Mouse (Mus musculus): ENCODE data around the gene Phf21a. TPM values are rescaled to one million over a fixed set of nuclear protein-coding genes. Genes with fewer than 3 reads are reported as not detected.

The Phf21a gene
- polyA plus RNA-seq, 1 experiment = 52.8 TPM

DNA sequence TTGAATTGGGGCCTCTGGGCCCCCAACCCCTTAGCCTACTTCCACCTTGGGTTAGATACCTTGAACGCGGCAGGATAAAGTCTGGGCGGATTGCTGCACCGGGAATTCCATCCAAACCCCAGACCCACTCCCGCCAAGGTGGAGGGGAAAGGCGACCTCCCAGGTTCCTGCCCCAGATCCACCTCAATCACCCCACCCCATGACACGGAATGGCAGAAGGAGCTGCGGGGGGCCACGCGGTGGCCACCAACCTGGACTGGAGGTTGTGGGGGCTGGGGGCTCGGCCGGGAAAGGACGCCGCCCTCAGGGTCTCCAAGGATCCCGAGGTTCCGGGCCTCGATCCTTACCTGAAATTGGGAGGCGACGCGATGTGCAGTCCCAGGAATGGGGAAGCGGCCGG lies 307.8 kb downstream of the Phf21a start:
- H3K4me3 ChIP-seq (replicated peaks; ENCODE audit: control insufficient read depth, low read depth, low read length) = no peak overlapping the region
- no peak overlapping the region for H3K27ac ChIP-seq (ENCODE audit: control insufficient read depth, insufficient read depth, low read depth, low read length, poor library complexity)
- TF ChIP-seq CTCF (IDR thresholded peaks at IDR 0.05; ENCODE audit: control insufficient read depth, insufficient read depth, low read length) (no peak), POLR2A (IDR thresholded peaks at IDR 0.05; ENCODE audit: borderline replicate concordance, control insufficient read depth, low read depth, low read length) (no peak)
- WGBS = 17% methylated on average over 22 of the region's 22 CpGs
- H3K4me1 ChIP-seq (ENCODE audit: control insufficient read depth, insufficient read depth, low read length) = no peaks in the 10 kb centered on the region

DNA sequence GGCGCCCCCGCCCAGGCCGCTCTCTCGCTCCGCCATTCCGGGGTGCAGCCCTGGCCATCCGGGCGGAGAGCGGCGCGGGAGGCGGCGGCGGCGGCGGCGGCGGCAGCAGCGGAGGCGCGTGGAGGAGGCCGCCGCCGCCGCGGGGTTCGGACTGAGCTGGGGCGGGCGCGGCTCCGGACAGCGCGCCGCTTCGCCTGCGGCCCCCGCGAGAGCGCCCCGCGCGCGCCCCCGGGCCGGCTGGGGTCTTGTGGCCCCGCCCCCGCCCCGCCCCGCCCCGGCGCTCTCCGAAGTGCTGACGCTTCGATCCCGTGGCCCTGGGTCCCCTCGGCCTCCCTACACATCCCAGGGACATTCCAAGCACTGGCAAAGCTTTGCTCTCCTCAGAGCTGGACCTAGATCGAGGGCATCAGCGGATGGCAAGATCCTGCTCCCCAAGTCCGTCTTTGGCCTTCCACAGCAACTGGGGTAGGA lies 308.2 kb downstream of the Phf21a start, which contains the start of gene Mapk8ip1:
Gene Mapk8ip1 (minus strand): TSS at position 173 of the 471 bp plus-strand sequence.
- Histone ChIP-seq H3K4me3 (replicated peaks; ENCODE audit: control insufficient read depth, low read depth, low read length) (no peak within 1 kb of the TSS), H3K27ac (ENCODE audit: control insufficient read depth, insufficient read depth, low read depth, low read length, poor library complexity) (no peak within 1 kb of the TSS), H3K4me1 (ENCODE audit: control insufficient read depth, insufficient read depth, low read length) (no peaks in the 10 kb centered on the region)
- WGBS = 8% methylated on average over 59 of the region's 59 CpGs
- TF ChIP-seq CTCF (IDR thresholded peaks at IDR 0.05; ENCODE audit: control insufficient read depth, insufficient read depth, low read length) (no peak), POLR2A (IDR thresholded peaks at IDR 0.05; ENCODE audit: borderline replicate concordance, control insufficient read depth, low read depth, low read length) (no peak)

DNA sequence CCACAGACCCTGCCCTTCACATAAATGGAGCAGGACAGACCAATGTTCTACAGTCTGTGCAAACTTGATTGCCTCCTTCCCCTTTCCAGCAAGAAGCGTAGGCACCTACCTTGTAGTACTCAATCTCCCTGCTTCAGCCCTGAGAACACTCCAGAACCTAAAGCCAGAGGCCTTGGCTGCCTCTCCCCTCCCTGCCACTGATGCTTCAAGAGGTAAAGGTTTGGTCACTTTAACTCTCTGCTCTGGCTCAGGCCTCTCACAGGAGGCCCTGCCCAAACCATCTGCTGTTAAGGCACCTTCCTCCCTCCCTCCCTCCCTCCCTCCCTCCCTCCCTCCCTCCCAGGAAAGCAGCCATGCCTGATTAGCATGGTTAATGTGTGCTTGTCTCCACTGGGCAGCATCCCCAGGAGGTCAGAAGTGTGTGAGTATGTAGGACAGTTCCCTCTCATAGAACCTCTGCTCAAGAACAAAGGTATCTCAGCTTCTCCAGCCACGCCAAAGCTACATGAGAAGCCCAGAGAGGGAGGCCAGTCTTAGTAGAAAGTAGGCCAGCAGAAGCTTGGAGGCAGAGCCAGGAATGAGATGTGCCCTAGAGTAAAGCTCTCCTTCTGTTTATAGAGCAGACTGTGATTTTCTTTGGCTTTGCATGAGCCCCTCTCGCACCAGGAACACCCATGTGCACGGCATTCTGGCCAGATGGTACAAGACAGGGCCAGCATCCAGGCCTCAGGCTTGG lies 309.8 kb downstream of the Phf21a start:
- 76% methylated on average over 4 of the region's 4 CpGs for whole genome bisulfite sequencing
- no peak overlapping the region for H3K4me3 ChIP-seq (replicated peaks; ENCODE audit: control insufficient read depth, low read depth, low read length)
- no peak overlapping the region for H3K27ac ChIP-seq (ENCODE audit: control insufficient read depth, insufficient read depth, low read depth, low read length, poor library complexity)
- TF ChIP-seq POLR2A (IDR thresholded peaks at IDR 0.05; ENCODE audit: borderline replicate concordance, control insufficient read depth, low read depth, low read length) (no peak), CTCF (IDR thresholded peaks at IDR 0.05; ENCODE audit: control insufficient read depth, insufficient read depth, low read length) (no peak)
- no peaks in the 10 kb centered on the region for H3K4me1 ChIP-seq (ENCODE audit: control insufficient read depth, insufficient read depth, low read length)

DNA sequence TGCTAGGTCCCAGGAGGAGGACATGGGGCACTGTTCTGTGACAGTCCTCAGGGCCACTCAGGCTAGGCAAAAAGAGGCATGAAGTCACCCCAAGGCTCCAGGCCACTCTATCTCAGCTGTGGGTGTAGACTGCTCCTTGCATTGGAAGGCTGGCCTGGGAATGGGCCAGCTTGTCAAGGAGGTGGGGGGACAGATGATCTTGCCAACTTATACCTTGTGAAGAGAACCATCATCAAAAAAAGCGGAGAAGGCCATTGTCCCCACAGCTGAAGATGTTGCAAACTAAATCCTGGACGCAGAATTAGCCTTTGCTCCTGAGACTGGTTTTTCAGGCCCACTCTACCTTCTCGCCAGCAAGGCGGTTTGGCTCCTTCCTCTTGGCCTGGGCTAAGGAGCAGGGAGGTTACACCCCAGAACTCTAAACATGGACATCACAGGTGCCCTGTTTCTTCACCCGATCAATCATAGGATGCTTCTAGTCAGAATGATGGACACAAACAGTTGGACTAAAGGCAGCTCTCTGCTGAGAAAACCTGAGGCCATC lies 310.9 kb downstream of the Phf21a start:
- Histone ChIP-seq H3K27ac (ENCODE audit: control insufficient read depth, insufficient read depth, low read depth, low read length, poor library complexity) (no peak overlapping the region), H3K4me3 (replicated peaks; ENCODE audit: control insufficient read depth, low read depth, low read length) (no peak overlapping the region), H3K4me1 (ENCODE audit: control insufficient read depth, insufficient read depth, low read length) (no peaks in the 10 kb centered on the region)
- no peak for TF ChIP-seq POLR2A (IDR thresholded peaks at IDR 0.05; ENCODE audit: borderline replicate concordance, control insufficient read depth, low read depth, low read length)
- 77% methylated on average over 5 of the region's 5 CpGs for WGBS

DNA sequence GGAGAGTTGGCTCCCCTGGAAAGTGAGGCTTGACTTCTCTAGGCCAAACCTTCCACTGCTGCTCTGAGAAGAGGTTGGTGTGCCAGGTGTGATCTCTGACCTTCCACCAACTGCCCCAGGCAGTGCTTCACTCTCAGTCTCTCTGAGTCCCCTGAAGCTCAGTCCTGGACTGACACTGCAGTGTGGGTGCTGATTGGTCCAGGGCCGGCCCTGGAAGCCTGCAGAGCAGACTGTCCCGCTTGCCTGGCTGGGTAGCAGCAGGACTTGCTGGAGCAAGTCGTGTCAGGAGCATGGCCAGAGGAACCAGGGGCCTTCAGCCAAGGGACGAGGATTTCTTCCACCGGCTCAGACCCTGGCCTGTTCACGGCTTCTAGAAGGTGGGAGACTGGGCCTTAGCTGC lies 311.8 kb downstream of the Phf21a start:
- Histone ChIP-seq H3K4me1 (ENCODE audit: control insufficient read depth, insufficient read depth, low read length) (no peaks in the 10 kb centered on the region), H3K27ac (ENCODE audit: control insufficient read depth, insufficient read depth, low read depth, low read length, poor library complexity) (no peak overlapping the region), H3K4me3 (replicated peaks; ENCODE audit: control insufficient read depth, low read depth, low read length) (no peak overlapping the region)
- TF ChIP-seq CTCF (IDR thresholded peaks at IDR 0.05; ENCODE audit: control insufficient read depth, insufficient read depth, low read length) (no peak), POLR2A (IDR thresholded peaks at IDR 0.05; ENCODE audit: borderline replicate concordance, control insufficient read depth, low read depth, low read length) (no peak)
- 89% methylated on average over 6 of the region's 6 CpGs for WGBS

DNA sequence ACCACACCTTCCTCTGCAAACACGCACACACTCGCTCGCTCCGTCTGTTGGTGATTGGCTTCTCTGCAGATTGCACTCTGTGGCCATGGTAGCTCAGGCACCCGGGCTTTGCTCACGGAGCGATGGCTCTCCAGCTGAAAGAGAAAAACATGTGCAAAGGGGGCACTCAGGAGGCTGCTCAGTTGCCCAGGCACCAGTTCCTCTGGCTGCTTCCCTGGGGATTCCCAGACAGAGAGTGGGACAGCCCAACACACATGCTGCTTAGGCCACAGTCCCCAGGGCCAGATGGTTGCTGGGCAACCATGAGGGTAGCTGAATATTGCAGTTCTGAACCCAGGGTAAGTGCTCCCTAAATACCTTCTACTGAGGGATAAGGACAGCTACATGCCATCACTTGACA lies 312.8 kb downstream of the Phf21a start:
- H3K27ac ChIP-seq (ENCODE audit: control insufficient read depth, insufficient read depth, low read depth, low read length, poor library complexity) = no peak overlapping the region
- TF ChIP-seq CTCF (IDR thresholded peaks at IDR 0.05; ENCODE audit: control insufficient read depth, insufficient read depth, low read length) (no peak), POLR2A (IDR thresholded peaks at IDR 0.05; ENCODE audit: borderline replicate concordance, control insufficient read depth, low read depth, low read length) (no peak)
- H3K4me1 ChIP-seq (ENCODE audit: control insufficient read depth, insufficient read depth, low read length) = no peaks in the 10 kb centered on the region
- no peak overlapping the region for H3K4me3 ChIP-seq (replicated peaks; ENCODE audit: control insufficient read depth, low read depth, low read length)
- WGBS = 91% methylated on average over 7 of the region's 7 CpGs

DNA sequence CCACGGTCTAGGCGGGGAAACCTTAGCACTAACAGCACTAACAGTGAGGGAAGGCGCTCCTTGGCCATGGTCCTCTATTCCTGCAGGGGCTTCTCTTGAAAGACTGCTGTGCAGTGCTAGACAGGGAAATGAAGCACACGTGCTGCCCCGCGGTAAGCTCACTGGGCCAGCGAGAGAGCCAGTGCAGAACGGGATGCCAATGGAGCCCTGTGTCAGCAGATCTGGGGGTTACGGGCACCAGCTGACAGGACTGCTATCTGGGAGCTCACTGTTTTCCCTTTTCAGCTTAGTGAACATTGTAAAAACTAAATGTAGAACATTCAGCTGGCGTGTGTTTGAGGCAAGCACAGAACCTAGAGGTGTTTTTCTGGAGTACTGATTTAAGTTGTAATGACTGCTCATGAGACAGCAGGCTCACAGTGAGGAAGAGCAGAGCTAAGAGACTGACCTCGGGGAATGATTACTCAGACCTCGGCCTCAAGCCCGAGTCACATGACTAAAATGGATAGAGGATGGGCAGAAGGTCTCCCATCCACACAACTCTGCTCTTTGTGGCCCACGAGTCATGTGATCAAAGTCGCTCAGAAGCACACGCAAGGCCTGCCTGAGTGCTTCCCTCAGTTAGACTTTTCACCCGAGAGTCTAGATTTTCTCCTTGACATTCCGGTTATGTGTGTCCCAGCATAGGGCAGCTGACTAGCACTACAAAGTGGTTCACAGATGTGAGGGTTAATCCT lies 315.6 kb downstream of the Phf21a start:
- Histone ChIP-seq H3K4me3 (replicated peaks; ENCODE audit: control insufficient read depth, low read depth, low read length) (no peak overlapping the region), H3K27ac (ENCODE audit: control insufficient read depth, insufficient read depth, low read depth, low read length, poor library complexity) (no peak overlapping the region), H3K4me1 (ENCODE audit: control insufficient read depth, insufficient read depth, low read length) (no peaks in the 10 kb centered on the region)
- 85% methylated on average over 18 of the region's 18 CpGs for WGBS
- TF ChIP-seq CTCF (IDR thresholded peaks at IDR 0.05; ENCODE audit: control insufficient read depth, insufficient read depth, low read length) (no peak), POLR2A (IDR thresholded peaks at IDR 0.05; ENCODE audit: borderline replicate concordance, control insufficient read depth, low read depth, low read length) (no peak)

DNA sequence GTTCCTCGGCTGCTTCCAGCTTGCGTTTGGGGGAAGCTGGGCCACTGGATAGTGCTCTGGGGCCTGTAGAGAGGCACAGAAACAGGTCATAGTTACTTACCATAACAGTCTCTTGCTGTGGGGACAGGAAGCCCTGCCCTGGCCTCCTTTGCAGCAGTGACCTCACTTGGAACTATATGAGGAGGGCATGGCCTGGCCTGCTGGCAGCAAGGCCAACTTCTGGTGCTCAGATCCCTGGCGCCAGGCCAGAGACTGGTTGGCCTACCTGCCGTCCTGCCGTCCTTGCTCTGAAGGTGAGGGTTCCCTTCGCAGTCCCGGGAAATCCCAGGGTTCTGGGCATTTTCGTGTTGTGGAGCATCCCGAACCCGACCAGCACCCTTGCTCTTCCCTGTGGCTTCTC lies 318.8 kb downstream of the Phf21a start:
- TF ChIP-seq CTCF (IDR thresholded peaks at IDR 0.05; ENCODE audit: control insufficient read depth, insufficient read depth, low read length) = no peak
- Histone ChIP-seq H3K27ac (ENCODE audit: control insufficient read depth, insufficient read depth, low read depth, low read length, poor library complexity) (no peak overlapping the region), H3K4me1 (ENCODE audit: control insufficient read depth, insufficient read depth, low read length) (no peaks in the 10 kb centered on the region), H3K4me3 (replicated peaks; ENCODE audit: control insufficient read depth, low read depth, low read length) (no peak overlapping the region)
- WGBS = 90% methylated on average over 10 of the region's 10 CpGs

Other genes starting within 250 kb of the Phf21a start
- gene Chrm4, start 165.9 kb upstream of the Phf21a start, polyA plus RNA-seq (2011; ENCODE audit: insufficient read depth, insufficient read length, low replicate concordance, missing spikeins) = not detected in 2 replicates
- gene Mdk, start 160.8 kb upstream of the Phf21a start, polyA plus RNA-seq (2011; ENCODE audit: insufficient read depth, insufficient read length, low replicate concordance, missing spikeins) = 14.9 and 18.6 TPM in 2 replicates
- not detected in 2 replicates for gene Gm9821, start 147.4 kb upstream of the Phf21a start, polyA plus RNA-seq (2011; ENCODE audit: insufficient read depth, insufficient read length, low replicate concordance, missing spikeins)
- 82.4 and 229 TPM in 2 replicates for gene Dgkz, start 117.3 kb upstream of the Phf21a start, polyA plus RNA-seq (2011; ENCODE audit: insufficient read depth, insufficient read length, low replicate concordance, missing spikeins)
- 1.6 and 1.7 TPM in 2 replicates for gene Creb3l1, start 68.6 kb upstream of the Phf21a start, polyA plus RNA-seq (2011; ENCODE audit: insufficient read depth, insufficient read length, low replicate concordance, missing spikeins)

Measured in bone marrow, adult 2 months (tissue).